Mouse (Mus musculus): ENCODE measurements at regions not wholly inside any gene's neighbourhood (a gene's known extent, or its start where the extent isn't known, plus 50 kb on each side); places are given as distances from the start of the nearest gene placed in this dataset.

DNA sequence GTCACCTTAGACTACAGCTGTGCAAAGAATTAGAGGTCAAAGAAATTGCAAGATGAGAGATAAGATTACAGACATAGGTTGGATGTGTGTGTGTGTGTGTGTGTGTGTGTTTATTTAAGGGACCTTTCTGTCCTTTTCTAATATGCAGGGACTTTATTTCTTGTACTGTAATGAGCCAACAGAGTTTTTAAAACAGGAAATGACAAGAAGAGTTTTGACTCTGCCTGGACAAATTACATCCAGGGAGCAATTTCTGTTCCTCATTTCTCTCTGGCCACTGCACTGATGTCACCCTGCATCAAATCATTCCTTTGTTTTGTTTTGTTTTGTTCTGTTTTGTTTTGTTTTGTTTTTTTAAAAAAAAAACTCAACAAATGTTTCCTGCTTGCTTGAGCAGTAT, 115.3 kb downstream of the Cysltr2 start:
- no peak for TF ChIP-seq POLR2A (IDR thresholded peaks at IDR 0.05; ENCODE audit: insufficient read depth, low read depth, low read length)
- no peak for TF ChIP-seq CTCF (IDR thresholded peaks at IDR 0.05)

Measured in heart, adult 2 months (tissue).